Mouse (Mus musculus) NIH3T3 (cell line): ENCODE measurements at regions not wholly inside any gene's neighbourhood (a gene's known extent, or its start where the extent isn't known, plus 50 kb on each side); places are given as distances from the start of the nearest gene placed in this dataset.

Experiments used
- DNase-seq: peaks from one replicate; pipeline ENCODE4 v3.0.0-alpha.2; 2012; ENCODE audit warnings: low read depth

DNA sequence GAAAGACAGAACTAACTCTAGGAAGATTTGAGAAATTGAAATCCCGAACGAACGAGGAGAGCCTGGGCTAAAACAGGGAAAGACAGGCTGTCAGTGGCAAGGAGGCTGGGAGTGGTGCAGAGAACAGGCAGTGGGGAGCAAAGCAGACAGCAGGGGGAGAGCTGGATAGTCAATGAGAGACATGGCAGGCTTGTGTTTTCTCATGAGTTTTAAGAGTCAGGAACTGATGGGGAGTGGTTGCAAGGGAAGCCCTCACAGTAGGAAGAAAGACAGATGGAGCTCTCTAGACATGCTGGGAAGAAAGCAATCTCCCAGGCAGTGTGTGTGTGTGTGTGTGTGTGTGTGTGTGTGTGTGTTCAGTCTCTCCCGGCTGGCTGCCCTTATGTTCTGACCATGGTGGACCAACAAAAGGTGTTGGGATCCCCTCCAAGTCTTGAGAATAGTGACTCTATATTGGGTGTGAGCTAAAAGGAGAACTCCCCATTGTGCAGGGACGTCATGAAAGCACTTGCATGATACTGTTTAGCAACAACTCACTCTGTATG, 577.9 kb downstream of the Plcl1 start:
- DNase-seq, result no peak

DNA sequence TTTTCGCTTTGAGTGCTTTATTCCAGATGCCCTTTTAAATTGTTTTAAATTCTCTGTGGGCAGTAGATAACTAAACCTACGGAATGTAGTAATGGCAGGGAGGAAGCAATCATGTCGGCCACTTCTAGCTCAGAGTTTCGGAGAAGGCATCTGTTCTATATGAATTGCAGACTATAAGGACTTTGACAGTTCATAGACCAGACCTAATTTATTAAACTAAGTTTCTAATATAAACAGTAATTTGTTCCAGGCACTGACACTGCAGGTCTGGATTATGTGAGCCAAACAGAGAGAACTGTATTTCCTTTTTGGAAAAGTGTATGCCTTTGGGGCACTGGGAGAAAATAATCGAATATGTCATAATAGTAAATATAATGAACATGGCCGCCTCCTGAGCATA, 591.4 kb downstream of the Plcl1 start:
- no peak for DNase-seq
